Mouse (Mus musculus): ENCODE data around the gene Prx.

Gene Prx

GRCm38 (mm10) chr7:27552931-27553513 lies 53.9 kb downstream of the Prx start, which contains the start of the genes Pld3 and 2310022A10Rik:
TSS of gene Pld3 (minus strand) at chr7:27553218.
TSS of gene 2310022A10Rik (plus strand) at chr7:27553233.
- DNase-seq (ENCODE audit: low spot score in 2 of 2): peak; percentile 96 to 98

GRCm38 (mm10) chr7:27560291-27560887 lies 61.3 kb downstream of the Prx start:
- DNase-seq (ENCODE audit: low spot score in 2 of 2): no peak

GRCm38 (mm10) chr7:27560978-27561377 lies 61.9 kb downstream of the Prx start:
- no peak for DNase-seq (ENCODE audit: low spot score in 2 of 2)
